Mouse (Mus musculus): ENCODE results near the gene Mpz. TPM values are rescaled to one million over a fixed set of nuclear protein-coding genes. Genes with fewer than 3 reads are reported as not detected.

The Mpz gene
- polyA plus RNA-seq, 1 experiment = 3.7 TPM

GRCm38 (mm10) chr1:171159485-171159975 is 9.0 kb downstream of the Mpz start:
- H3K36me3 ChIP-seq (replicated peaks; ENCODE audit: low read length) = no peaks in the 10 kb centered on the region
- no peaks in the 10 kb centered on the region for H3K9me3 ChIP-seq
- peaks cover 22% of the 10 kb centered on the region for H3K4me1 ChIP-seq
- peak overlapping the region; percentile 62 for H3K4me3 ChIP-seq (replicated peaks)
- TF ChIP-seq FLI1 (IDR thresholded peaks at IDR 0.05; ENCODE audit: low read length) (no peak), GATA1 (IDR thresholded peaks at IDR 0.05; ENCODE audit: borderline replicate concordance, low read length) (no peak)
- H3K27me3 ChIP-seq (replicated peaks) = peaks cover 34% of the 10 kb centered on the region

DNA sequence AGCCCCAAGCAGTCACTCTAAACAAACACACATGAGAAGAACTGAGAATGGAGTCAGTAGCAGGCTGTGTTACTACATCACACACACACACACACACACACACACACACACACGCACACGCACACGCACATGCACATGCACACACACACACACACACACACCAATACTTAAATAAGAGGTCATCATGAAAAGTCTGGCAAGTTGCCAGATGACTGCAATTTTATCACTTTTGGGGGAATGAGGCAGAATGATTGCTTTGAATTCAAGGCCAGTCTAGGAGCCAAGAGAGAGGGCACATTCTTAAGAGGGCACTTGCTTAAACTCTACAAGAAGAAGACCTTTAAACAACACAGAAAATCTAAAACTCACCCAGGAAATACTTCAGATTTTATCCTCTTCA is 12.0 kb downstream of the Mpz start:
- TF ChIP-seq GATA1 (IDR thresholded peaks at IDR 0.05; ENCODE audit: borderline replicate concordance, low read length) (no peak), FLI1 (IDR thresholded peaks at IDR 0.05; ENCODE audit: low read length) (no peak)
- H3K4me3 ChIP-seq (replicated peaks) = no peak overlapping the region
- H3K27me3 ChIP-seq (replicated peaks) = peaks cover 23% of the 10 kb centered on the region
- no peaks in the 10 kb centered on the region for H3K9me3 ChIP-seq
- peaks cover 35% of the 10 kb centered on the region for H3K4me1 ChIP-seq
- no peaks in the 10 kb centered on the region for H3K36me3 ChIP-seq (replicated peaks; ENCODE audit: low read length)

DNA sequence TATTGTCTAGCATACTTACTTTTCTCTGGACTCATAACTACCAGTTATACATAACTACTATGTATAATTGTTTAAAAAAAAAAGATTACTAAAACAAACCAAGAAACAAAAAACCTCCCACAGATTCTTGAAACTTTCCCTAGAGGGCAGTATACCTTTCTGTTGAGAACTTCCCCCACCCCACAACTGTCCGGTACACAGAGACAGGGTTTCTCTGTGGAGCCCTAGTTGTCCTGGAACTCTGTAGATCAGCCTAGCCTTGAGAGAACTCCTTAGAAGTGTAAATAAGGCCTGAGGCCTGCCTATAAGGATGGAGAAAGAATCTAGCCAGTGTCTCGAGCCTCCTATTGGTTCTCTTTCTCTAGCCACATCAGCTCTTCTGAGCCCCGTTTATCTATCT is 13.7 kb downstream of the Mpz start:
- Histone ChIP-seq H3K27me3 (replicated peaks) (peaks cover 21% of the 10 kb centered on the region), H3K4me1 (peaks cover 48% of the 10 kb centered on the region), H3K9me3 (no peaks in the 10 kb centered on the region), H3K4me3 (replicated peaks) (no peak overlapping the region), H3K36me3 (replicated peaks; ENCODE audit: low read length) (no peaks in the 10 kb centered on the region)
- no peak for TF ChIP-seq FLI1 (IDR thresholded peaks at IDR 0.05; ENCODE audit: low read length)
- no peak for TF ChIP-seq GATA1 (IDR thresholded peaks at IDR 0.05; ENCODE audit: borderline replicate concordance, low read length)

DNA sequence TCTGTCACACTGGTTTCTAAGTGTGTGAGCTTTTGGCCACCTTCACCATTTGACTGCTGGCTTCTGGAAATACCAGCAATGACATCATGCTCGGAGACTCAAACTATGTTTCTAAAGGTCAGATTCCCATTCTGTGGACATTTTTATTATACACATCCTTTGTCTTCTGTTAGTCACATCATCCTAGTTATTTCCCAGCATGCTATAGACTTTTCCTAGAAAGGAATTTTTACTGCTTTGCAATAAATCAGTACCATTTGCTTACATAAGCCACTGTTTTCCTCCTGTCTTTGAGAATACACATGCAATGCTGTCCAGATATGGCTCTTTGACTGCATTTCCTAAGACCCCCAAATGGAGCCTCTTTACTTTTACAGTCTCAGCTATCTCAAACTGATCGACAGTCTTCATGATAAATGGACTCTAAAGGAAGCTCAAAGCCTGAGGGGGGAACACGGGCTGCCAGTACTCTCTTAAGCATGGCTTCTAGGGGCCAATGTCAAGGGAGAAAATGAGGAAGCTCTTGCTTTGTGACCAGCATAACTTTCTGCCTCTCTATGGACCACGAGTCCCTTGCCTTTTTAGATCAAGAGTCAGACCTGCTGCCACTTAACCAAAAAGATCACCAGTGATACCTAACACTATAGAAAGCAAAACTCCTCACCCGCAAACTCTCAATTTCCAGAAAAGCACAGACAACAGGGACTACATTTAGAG is 15.3 kb downstream of the Mpz start:
- no peak overlapping the region for H3K4me3 ChIP-seq (replicated peaks)
- H3K27me3 ChIP-seq (replicated peaks) = peaks cover 13% of the 10 kb centered on the region
- no peaks in the 10 kb centered on the region for H3K36me3 ChIP-seq (replicated peaks; ENCODE audit: low read length)
- TF ChIP-seq FLI1 (IDR thresholded peaks at IDR 0.05; ENCODE audit: low read length) = no peak
- no peak for TF ChIP-seq GATA1 (IDR thresholded peaks at IDR 0.05; ENCODE audit: borderline replicate concordance, low read length)
- H3K4me1 ChIP-seq = peaks cover 35% of the 10 kb centered on the region
- H3K9me3 ChIP-seq = no peaks in the 10 kb centered on the region

DNA sequence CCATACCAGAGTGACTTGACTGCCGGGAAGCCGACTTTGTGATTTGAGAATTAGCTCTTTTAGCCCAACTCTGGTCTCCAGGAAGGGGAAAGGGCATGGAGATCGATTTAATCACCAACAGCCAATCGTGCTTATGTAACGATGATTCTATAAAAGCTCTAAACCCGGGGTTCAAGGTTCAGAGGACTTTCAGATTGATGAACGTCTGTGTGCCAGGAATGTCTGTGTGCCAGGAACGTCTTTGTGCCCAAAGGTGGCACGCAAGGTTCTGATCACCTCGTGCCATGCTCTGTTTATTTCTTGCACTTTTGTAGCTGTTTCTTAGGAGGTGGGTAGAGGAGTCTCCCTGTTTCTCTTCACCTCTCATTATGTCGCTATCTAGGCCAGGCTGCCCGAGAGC is 18.4 kb downstream of the Mpz start:
- H3K27me3 ChIP-seq (replicated peaks) = peaks cover 15% of the 10 kb centered on the region
- TF ChIP-seq GATA1 (IDR thresholded peaks at IDR 0.05; ENCODE audit: borderline replicate concordance, low read length) (no peak), FLI1 (IDR thresholded peaks at IDR 0.05; ENCODE audit: low read length) (no peak)
- no peak overlapping the region for H3K4me3 ChIP-seq (replicated peaks)
- H3K4me1 ChIP-seq = peaks cover 47% of the 10 kb centered on the region
- H3K36me3 ChIP-seq (replicated peaks; ENCODE audit: low read length) = peaks cover 20% of the 10 kb centered on the region
- H3K9me3 ChIP-seq = no peaks in the 10 kb centered on the region

GRCm38 (mm10) chr1:171169913-171170312 is 19.4 kb downstream of the Mpz start:
- TF ChIP-seq FLI1 (IDR thresholded peaks at IDR 0.05; ENCODE audit: low read length) (no peak), GATA1 (IDR thresholded peaks at IDR 0.05; ENCODE audit: borderline replicate concordance, low read length) (no peak)
- Histone ChIP-seq H3K4me3 (replicated peaks) (no peak overlapping the region), H3K36me3 (replicated peaks; ENCODE audit: low read length) (peaks cover 29% of the 10 kb centered on the region), H3K9me3 (no peaks in the 10 kb centered on the region), H3K27me3 (replicated peaks) (peaks cover 15% of the 10 kb centered on the region), H3K4me1 (peaks cover 52% of the 10 kb centered on the region)

GRCm38 (mm10) chr1:171171138-171171537 is 20.6 kb downstream of the Mpz start:
- Histone ChIP-seq H3K4me1 (peaks cover 53% of the 10 kb centered on the region), H3K9me3 (no peaks in the 10 kb centered on the region), H3K4me3 (replicated peaks) (no peak overlapping the region)

DNA sequence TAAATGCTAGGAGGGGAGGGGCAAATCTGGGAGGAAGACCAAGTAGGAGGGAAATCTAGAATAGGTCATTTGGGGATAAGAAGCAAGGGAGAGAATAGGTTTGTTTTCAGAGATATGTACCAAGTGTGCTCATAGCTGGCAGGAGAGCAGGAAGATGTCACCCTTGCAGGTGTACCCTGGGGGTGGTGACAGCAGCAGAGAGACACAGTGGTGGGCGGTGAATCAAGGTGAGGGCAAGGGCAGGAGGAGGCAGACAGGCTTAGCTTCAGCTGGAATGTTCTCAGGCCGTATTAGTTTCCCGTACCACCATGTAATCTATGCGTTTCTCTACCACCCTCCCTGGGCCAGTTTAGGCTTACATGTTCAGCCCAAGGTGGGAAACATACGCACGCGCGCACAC is 22.3 kb downstream of the Mpz start:
- peaks cover 44% of the 10 kb centered on the region for H3K36me3 ChIP-seq (replicated peaks; ENCODE audit: low read length)
- no peak overlapping the region for H3K4me3 ChIP-seq (replicated peaks)
- no peaks in the 10 kb centered on the region for H3K9me3 ChIP-seq
- peaks cover 19% of the 10 kb centered on the region for H3K27me3 ChIP-seq (replicated peaks)
- no peak for TF ChIP-seq GATA1 (IDR thresholded peaks at IDR 0.05; ENCODE audit: borderline replicate concordance, low read length)
- TF ChIP-seq FLI1 (IDR thresholded peaks at IDR 0.05; ENCODE audit: low read length) = no peak
- H3K4me1 ChIP-seq = peaks cover 55% of the 10 kb centered on the region

More at GRCm38 (mm10) chr1:171171138-171171537, 20.6 kb downstream of the Mpz start:
- Histone ChIP-seq H3K27me3 (replicated peaks) (peaks cover 15% of the 10 kb centered on the region), H3K36me3 (replicated peaks; ENCODE audit: low read length) (peaks cover 35% of the 10 kb centered on the region)
- TF ChIP-seq GATA1 (IDR thresholded peaks at IDR 0.05; ENCODE audit: borderline replicate concordance, low read length) (no peak), FLI1 (IDR thresholded peaks at IDR 0.05; ENCODE audit: low read length) (no peak)

- TF ChIP-seq GATA1 (IDR thresholded peaks at IDR 0.05; ENCODE audit: borderline replicate concordance, low read length) (no peak), FLI1 (IDR thresholded peaks at IDR 0.05; ENCODE audit: low read length) (no peak)
- Histone ChIP-seq H3K4me1 (peaks cover 83% of the 10 kb centered on the region), H3K9me3 (no peaks in the 10 kb centered on the region), H3K36me3 (replicated peaks; ENCODE audit: low read length) (peaks cover 32% of the 10 kb centered on the region), H3K4me3 (replicated peaks) (peak overlapping the region; percentile 73), H3K27me3 (replicated peaks) (peaks cover 3% of the 10 kb centered on the region)
Observed at GRCm38 (mm10) chr1:171179487-171180171, 29.1 kb downstream of the Mpz start.

DNA sequence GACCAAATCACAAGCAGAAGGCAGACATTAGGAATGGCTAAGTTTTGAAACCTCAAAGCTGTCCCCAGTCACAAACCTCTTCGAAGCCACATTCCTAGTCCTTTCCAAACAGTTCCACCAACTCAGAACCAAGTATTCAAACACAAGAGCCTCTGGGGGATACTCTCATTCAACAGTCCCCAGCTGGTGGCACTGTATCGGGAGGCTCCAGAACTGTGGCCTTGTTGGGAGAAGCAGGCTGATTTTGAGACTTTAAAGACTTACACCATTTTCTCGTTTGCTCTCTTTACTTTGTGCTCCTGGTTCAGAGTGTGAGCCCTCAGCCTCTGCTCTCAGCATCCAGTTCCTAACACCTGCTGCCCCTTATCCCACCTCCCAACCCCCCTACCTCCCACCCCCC is 32.5 kb downstream of the Mpz start:
- Histone ChIP-seq H3K9me3 (no peaks in the 10 kb centered on the region), H3K4me3 (replicated peaks) (no peak overlapping the region), H3K4me1 (peaks cover 82% of the 10 kb centered on the region), H3K36me3 (replicated peaks; ENCODE audit: low read length) (peaks cover 13% of the 10 kb centered on the region), H3K27me3 (replicated peaks) (no peaks in the 10 kb centered on the region)
- TF ChIP-seq FLI1 (IDR thresholded peaks at IDR 0.05; ENCODE audit: low read length) (no peak), GATA1 (IDR thresholded peaks at IDR 0.05; ENCODE audit: borderline replicate concordance, low read length) (no peak)
